Mouse (Mus musculus): ENCODE data around the gene Zfp82. TPM values are rescaled to one million over a fixed set of nuclear protein-coding genes. Genes with fewer than 3 reads are reported as not detected.

Zfp82 gene
- total RNA-seq, 2 experiments from 2014 or later, result 1.3 to 2.3 TPM

DNA sequence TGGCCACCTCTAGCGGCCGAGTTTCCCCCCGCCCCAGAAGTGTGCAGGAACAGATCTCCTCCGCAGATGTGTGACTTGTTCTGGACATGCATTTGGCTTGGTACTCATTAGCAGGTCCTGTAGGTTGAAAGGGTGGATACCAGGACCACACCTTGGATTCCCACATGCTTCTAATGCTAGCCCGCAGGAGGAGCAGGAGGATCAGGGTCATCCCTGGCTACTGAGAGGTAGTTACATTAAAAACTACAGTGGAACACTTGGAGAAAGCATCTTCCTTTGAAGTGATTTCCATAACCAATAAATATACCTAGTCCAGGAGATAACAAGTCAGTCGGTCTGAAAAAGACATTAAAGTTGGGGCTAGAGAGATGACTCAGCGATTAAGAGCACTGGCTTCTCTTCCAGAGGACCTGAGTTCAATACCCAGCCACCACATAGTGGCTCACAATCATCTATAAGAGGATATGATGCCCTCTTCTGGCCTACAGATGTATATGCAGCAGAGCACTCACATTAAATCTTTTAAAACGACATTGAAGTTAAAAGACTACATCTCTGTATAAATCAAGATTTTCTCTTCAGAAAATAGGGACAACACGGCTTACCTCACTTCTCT lies 18.4 kb upstream of the Zfp82 start:
- intact Hi-C loops (cut with DNase I), result loop anchor here (1.0 to 5.0 kb wide), 4 partner anchors 18 to 184 kb away; partner anchors contain the start of genes Zfp27, Zfp383, Zfp74 and Zfp82
- DNase-seq, result no peak
- Histone ChIP-seq H3K4me3 (peak overlapping the region; percentile 92), H3K27ac (peak overlapping the region; percentile 91)
- peak; percentile 56 for TF ChIP-seq CTCF (IDR thresholded peaks at IDR 0.05)

DNA sequence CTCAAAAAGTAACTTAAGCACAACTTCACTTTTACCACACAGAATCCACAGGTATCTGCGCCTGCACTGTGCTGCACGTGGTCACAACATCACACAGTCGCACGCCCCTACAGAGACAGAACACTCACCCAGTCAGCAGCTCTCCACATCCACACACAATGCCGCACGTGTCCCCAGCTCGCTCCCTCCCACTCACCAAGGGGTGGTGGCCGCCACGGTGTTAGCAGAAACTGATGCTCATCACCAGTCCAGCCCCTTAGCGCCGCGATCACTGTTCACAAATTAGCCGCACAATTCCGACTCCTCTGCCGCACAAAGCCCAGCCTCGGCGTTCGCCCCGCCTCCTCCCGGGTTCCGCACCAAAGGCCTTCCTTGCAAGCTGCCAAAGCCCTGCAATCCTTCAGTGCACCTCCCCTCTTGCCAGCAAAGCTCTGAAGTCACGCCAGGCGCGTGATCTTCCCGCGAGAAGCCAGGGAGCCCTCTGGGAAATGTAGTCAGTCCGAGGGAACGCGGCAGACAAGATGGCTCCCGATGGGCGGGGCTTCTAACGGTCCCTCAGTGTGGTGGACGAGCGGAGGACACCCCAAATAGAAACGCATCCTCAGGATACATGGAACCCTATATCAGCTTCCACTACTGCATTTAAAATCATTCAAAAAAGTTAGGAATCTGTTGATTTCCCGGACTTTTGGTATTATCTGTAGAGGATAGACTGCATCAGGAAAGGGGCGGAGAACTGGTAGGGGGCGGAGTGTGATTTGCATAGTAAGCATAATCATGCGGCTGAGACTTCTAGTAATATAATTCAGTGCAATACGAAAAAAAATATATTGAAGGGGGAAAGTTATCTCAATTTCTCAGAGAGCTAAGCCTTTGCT lies 17.6 kb upstream of the Zfp82 start, which contains the start of the genes Gm26920 and Zfp566:
Gm26920 (minus strand) TSS at position 319 of the 878 bp plus-strand sequence.
Zfp566 (minus strand) TSS at position 436 of the 878 bp plus-strand sequence.
- DNase-seq, result peak; percentile 97
- Histone ChIP-seq H3K4me3 (peak within 1 kb of the TSS; percentile 92), H3K27ac (peak within 1 kb of the TSS; percentile 91)
- no peak for TF ChIP-seq CTCF (IDR thresholded peaks at IDR 0.05)
- intact Hi-C loops (cut with DNase I), result loop anchor here (2.0 to 5.0 kb wide), 3 partner anchors 18 to 183 kb away; partner anchors contain the start of genes Zfp27, Zfp383, Zfp74 and Zfp82

DNA sequence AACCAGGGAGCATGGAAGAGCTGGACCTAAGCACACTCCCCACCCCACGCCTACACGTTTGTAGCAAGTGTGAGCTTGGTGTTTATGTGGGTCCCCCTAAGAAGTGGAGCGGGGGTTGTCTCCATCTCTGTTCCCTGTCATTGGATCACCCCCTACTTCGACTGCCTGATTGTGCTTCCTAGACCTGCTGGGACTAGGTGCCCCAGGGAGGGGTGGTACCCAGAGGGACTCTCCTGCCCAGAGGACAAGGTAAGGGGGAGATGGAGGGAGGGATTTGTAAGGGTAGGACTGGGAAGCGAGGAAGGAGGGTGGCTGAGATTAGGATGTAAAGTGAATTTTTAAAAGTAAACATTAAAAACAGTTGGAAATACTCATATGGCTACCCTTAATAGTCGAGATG lies 16.7 kb upstream of the Zfp82 start:
- peak overlapping the region; percentile 91 for H3K27ac ChIP-seq
- no peak for TF ChIP-seq CTCF (IDR thresholded peaks at IDR 0.05)
- intact Hi-C loops (cut with DNase I), result loop anchor here (5.0 kb wide), 2 partner anchors 37 to 62 kb away; partner anchors contain the start of gene Zfp14

DNA sequence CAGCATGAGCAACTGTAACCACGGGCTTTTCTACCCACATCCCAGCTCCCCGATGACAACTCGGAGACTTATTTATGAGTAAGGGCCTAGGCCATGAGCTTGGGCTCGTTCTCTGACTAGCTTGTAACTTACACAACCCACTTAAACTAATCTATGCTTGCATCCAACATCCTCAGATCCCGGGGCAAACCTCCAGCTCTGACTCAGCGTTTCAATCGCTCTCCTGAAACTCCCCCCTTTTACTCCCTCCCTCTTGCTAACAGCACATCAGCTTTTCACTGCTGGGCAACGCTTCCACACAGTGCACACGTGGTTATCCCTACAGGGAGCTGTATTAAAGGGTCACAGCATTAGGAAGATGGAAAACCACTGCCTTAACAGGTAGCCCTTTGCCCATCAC lies 13.8 kb upstream of the Zfp82 start:
- no peak overlapping the region for H3K27ac ChIP-seq
- intact Hi-C loops (cut with DNase I), result loop anchor here (5.0 kb wide), 2 partner anchors 34 to 59 kb away; partner anchors contain the start of gene Zfp14
- no peak overlapping the region for H3K4me3 ChIP-seq
- DNase-seq, result no peak
- no peak for TF ChIP-seq CTCF (IDR thresholded peaks at IDR 0.05)

More for the DNA sequence above, 16.7 kb upstream of the Zfp82 start:
- H3K4me3 ChIP-seq, result peak overlapping the region; percentile 92
- DNase-seq, result no peak

DNA sequence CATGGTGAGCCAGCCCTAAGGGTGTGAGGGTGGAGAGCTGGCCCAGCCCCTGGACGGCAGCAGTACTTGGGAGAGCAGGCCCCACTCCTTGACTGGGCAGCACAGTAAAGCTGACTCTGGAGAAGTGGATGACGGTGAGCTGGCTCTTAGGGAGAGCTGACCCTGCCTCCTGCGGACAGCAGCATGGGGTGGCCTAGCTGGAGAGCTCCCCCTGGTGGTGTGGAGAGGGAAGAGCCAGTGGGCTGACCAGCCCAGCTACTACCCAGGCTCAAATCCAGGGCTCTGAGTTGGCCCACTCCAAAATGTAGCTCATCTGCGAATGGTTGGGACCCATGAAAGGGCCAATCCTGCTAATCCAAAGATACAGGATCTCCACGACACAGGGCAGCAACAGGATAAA lies 8.1 kb downstream of the Zfp82 start:
- H3K27ac ChIP-seq, result no peak overlapping the region
- intact Hi-C loops (cut with DNase I), result loop anchor here (10.0 kb wide), 1 partner anchor 50 kb away; no protein-coding TSS in a partner anchor
- no peak overlapping the region for H3K4me3 ChIP-seq
- peak; percentile 30 for DNase-seq
- peak; percentile 47 for TF ChIP-seq CTCF (IDR thresholded peaks at IDR 0.05)

DNA sequence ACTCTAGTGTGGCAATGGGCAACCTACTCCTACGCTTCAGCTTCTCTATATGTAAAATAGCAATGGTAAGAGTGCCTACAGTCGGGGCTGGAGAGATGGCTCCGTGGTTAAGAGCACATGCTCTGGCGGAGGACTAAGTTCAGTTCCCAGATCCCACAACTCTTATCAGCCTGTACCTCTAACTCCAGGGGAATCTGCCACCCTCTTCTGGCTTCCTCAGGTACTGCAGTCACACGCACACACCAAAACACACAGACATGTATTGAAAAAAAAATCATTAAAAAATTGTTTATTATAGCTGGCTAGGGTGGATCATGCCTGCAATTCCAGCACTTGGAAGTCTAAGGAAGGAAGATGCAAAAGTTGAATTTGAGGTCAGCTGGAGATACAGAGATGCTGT lies 10.2 kb downstream of the Zfp82 start:
- DNase-seq, result no peak
- intact Hi-C loops (cut with DNase I), result loop anchor here (10.0 kb wide), 1 partner anchor 48 kb away; no protein-coding TSS in a partner anchor
- no peak overlapping the region for H3K27ac ChIP-seq
- peak; percentile 48 for TF ChIP-seq CTCF (IDR thresholded peaks at IDR 0.05)
- no peak overlapping the region for H3K4me3 ChIP-seq

DNA sequence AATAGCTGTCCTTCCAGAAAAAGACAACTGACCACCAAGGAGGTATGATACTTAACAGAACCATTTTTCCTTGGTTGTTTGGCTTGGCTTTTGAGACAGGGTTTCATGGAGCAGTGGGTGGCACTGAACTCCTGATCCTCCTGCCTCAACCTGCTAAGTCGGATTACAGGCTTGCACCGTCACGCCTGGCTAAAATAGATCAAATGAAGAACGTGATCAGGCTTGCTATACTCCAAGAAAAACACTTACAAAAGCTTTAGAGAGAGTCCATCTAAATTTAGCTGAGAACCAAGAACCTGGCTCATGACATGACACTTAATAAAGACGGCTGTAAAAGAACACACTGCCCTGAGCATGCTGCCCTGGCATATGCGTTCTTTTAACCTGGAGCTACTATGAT lies 12.4 kb downstream of the Zfp82 start:
- DNase-seq, result no peak
- TF ChIP-seq CTCF (IDR thresholded peaks at IDR 0.05), result no peak
- intact Hi-C loops (cut with DNase I), result loop anchor here (10.0 kb wide), 1 partner anchor 46 kb away; no protein-coding TSS in a partner anchor
- peak overlapping the region; percentile 80 for H3K27ac ChIP-seq
- no peak overlapping the region for H3K4me3 ChIP-seq

DNA sequence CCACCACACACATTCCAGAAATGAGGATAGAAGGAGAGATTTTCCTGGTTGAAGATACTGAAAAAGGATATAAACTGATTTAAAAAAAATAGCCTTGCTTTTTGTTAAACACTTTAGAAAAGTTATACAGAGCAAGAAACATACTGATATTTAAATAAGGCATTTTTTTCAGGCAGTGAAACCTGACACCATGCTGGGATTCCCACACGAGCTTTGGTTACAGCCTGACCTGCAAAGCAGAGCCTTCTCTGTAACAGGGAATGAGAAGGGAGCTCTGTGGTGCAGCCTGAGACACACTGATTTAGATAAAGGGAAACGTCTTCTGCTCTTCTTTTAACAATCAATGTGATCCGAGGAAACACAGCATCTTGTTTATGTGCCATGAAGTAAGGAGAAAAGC lies 19.1 kb downstream of the Zfp82 start:
- Histone ChIP-seq H3K4me3 (no peak overlapping the region), H3K27ac (peak overlapping the region; percentile 58)
- intact Hi-C loops (cut with DNase I), result loop anchor here (5.0 kb wide), 1 partner anchor 34 kb away; no protein-coding TSS in a partner anchor
- no peak for TF ChIP-seq CTCF (IDR thresholded peaks at IDR 0.05)
- DNase-seq, result no peak

DNA sequence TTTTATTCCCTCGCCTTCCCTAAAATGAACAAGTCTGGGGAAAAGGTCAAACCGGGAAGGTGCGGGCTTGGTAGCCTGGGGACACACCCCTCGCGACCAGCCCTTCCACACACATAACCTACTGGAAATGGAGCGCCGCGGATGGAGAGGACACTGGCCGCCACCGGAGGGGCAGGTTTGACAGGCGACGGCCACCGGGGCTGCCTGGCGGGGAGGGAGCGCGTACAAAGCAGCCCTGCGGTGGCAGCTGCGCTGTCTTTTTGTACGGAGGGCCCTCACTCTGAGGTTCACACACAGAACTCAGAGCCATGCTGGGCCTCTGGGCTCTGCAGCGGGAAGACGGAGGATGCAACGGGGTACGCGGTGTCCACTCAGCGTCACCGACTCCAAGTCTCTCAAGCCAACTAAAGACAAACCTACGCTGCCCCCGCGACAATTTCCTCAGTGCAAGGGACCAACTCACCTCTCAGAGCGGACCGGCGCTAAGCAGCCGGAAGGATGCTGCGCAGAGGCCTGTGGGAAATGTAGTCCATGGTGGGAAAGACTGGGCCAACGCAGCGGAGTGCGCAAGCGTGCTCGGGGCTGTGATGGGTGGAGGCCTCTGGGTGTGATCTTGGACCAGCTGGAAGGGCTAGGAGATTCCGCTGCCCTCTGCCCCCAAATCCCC lies 21.7 kb downstream of the Zfp82 start, which contains the start of gene Zfp14:
Zfp14 (minus strand) TSS at position 499 of the 667 bp plus-strand sequence.
- peak within 1 kb of the TSS; percentile 90 for H3K4me3 ChIP-seq
- TF ChIP-seq CTCF (IDR thresholded peaks at IDR 0.05), result no peak
- peak within 1 kb of the TSS; percentile 80 for H3K27ac ChIP-seq
- intact Hi-C loops (cut with DNase I), result loop anchor here (5.0 kb wide), 1 partner anchor 36 kb away; no protein-coding TSS in a partner anchor
- peak; percentile 93 for DNase-seq

DNA sequence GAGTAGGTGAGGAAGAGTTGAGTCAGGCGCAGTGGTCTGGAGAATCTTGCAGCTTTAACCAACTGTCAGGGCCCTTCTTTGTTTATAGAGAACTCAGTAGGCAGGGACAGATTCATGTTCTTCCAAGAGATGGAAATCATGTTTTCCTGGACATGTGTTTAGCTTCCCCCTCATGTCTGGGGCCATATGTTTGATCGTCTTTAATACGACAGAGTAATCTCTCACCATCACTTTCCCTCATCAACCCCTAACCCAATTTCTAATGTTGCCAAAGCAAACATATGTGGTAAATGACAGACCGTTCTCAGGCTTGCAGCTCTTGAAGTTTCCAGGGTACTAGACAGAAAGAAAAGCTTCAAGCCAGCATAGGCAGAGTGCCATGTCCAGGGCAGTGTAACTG lies 24.6 kb downstream of the Zfp82 start:
- intact Hi-C loops (cut with DNase I), result no loop called here
- DNase-seq, result no peak
- H3K27ac ChIP-seq, result no peak overlapping the region
- no peak overlapping the region for H3K4me3 ChIP-seq
- no peak for TF ChIP-seq CTCF (IDR thresholded peaks at IDR 0.05)

DNA sequence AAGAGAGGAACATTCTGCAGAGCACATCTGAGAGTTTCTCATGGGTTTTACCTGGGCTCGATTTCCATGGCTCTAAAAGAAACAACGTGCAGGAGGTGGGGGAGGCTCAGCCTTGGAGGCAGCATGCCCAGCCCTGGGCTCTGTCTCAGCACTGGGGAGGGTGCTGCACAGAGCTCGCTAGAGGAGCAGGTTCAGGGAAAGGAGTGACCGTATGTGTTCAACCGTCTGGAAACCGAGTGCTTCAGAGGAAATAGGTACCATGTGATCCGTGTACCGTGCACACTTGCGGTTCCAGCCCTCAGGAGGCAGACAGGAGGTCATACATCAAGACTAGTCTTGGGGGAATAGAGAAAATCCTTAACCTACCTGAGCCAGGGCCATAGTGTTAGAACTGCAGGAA lies 28.3 kb downstream of the Zfp82 start:
- intact Hi-C loops (cut with DNase I), result no loop called here
- TF ChIP-seq CTCF (IDR thresholded peaks at IDR 0.05), result no peak
- DNase-seq, result no peak
- H3K4me3 ChIP-seq, result no peak overlapping the region
- H3K27ac ChIP-seq, result no peak overlapping the region

DNA sequence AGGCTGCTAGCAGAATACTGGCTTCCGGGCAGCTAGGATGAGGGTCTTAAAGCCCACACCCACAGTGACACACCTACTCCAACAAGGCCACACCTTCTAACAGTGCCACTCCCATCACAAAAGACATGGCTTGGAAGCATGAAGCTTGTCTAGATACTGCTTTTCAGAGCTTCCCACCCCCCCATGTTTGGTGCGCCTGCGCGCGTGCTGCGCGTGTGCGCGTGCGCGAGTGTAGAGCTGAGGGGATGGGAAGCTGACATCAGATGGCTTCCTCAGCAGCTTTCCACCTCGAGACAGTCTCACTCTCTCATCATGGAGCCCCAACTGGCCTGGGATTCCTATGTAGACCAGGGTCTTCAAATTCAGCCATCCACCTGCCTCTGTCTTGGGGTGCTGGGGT lies 38.4 kb downstream of the Zfp82 start:
- H3K4me3 ChIP-seq, result no peak overlapping the region
- no peak for DNase-seq
- intact Hi-C loops (cut with DNase I), result no loop called here
- TF ChIP-seq CTCF (IDR thresholded peaks at IDR 0.05), result no peak
- H3K27ac ChIP-seq, result no peak overlapping the region
